12 mouse cellular contexts compared by ENCODE assay signal in the genomic region with DNA sequence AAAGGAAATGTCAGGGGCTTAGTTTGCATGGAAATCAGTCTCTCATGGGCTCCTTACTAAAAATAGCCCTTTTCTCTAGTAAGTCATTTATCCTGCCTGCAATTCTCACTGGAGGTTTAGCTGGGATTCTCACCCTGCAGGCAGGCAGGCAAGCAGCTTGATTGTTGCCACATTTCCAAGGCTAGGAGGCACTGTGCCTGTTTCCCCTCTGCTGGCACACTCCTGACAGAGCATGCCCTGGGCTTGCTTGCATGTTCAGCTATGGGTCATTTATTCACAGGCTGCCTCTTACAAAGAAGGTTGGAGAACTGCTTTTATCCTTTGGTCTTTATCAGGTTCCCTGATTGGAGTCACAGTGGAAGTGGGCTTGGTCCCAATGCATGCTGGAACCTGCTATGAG. TPM values are rescaled to one million over a fixed set of nuclear protein-coding genes. Genes with fewer than 3 reads are reported as not detected.
A peak's percentile ranks its signal among the peaks of the same experiment; 100 is the strongest.
DNase-seq lines count a peak whose midpoint lies in the region; ATAC-seq and TF ChIP-seq lines count a peak whose summit lies in the region.
"Had no signal": no experiment of that assay in that cellular context is flagged by ENCODE, and none has a peak within 500 bp of the region (broad histone marks: within the 10 kb centered on the region; RNA-seq: fewer than 3 reads in every experiment).

No protein-coding gene starts in this region.

- no peaks in the 10 kb centered on the region for H3K27me3 ChIP-seq in heart, embryonic 12.5 days (replicated peaks)
- no peaks in the 10 kb centered on the region for H3K27me3 ChIP-seq in neural tube, embryonic 14.5 days (ENCODE audit: control insufficient read depth, insufficient read depth, low read length)
- H3K27me3 ChIP-seq in hindbrain, postnatal 0 days (ENCODE audit: insufficient read depth, low read length): no peaks in the 10 kb centered on the region
- no peaks in the 10 kb centered on the region for H3K27me3 ChIP-seq in stomach, postnatal 0 days (ENCODE audit: control insufficient read depth, insufficient read depth, low read length)

- H3K27ac ChIP-seq in heart, embryonic 12.5 days (ENCODE audit: poor library complexity, severe bottlenecking): peak overlapping the region; percentile 71
- peak overlapping the region; percentile 22; the same call in 1 of the 2 replicates for H3K27ac ChIP-seq in neural tube, embryonic 14.5 days (ENCODE audit: low read depth, low read length)
- H3K27ac ChIP-seq in hindbrain, postnatal 0 days: no peak overlapping the region
- no peak overlapping the region for H3K27ac ChIP-seq in stomach, postnatal 0 days (replicated peaks)

- no peak overlapping the region for H3K4me3 ChIP-seq in heart, embryonic 12.5 days
- H3K4me3 ChIP-seq in neural tube, embryonic 14.5 days (ENCODE audit: low read depth, low read length): no peak overlapping the region
- no peak overlapping the region for H3K4me3 ChIP-seq in hindbrain, postnatal 0 days (ENCODE audit: low read length)
- H3K4me3 ChIP-seq in stomach, postnatal 0 days (ENCODE audit: low read depth, low read length): no peak overlapping the region

- TF ChIP-seq CTCF in hindbrain, postnatal 0 days (IDR thresholded peaks at IDR 0.05; ENCODE audit: low read depth): peak; percentile 49
- peak; percentile 44 for TF ChIP-seq CTCF in stomach, postnatal 0 days (IDR thresholded peaks at IDR 0.05; ENCODE audit: low read depth)

- no peak overlapping the region for H3K4me2 ChIP-seq in heart, embryonic 12.5 days
- no peak overlapping the region for H3K4me2 ChIP-seq in neural tube, embryonic 14.5 days (ENCODE audit: low read depth, low read length)
- H3K4me2 ChIP-seq in hindbrain, postnatal 0 days (ENCODE audit: low read depth, low read length): no peak overlapping the region
- no peak overlapping the region for H3K4me2 ChIP-seq in stomach, postnatal 0 days (replicated peaks; ENCODE audit: low read depth)
- H3K4me2 ChIP-seq: liver, embryonic 11.5 days had no signal

- TF ChIP-seq EP300 in stomach, postnatal 0 days (optimal IDR thresholded peaks at IDR 0.05): no peak

- 0 out of 2 replicates have a peak overlapping the region, but pooled peaks have one; percentile 13 for H3K9ac ChIP-seq in heart, embryonic 12.5 days
- no peak overlapping the region for H3K9ac ChIP-seq in neural tube, embryonic 14.5 days (replicated peaks; ENCODE audit: low read depth, low read length)
- H3K9ac ChIP-seq in hindbrain, postnatal 0 days (replicated peaks; ENCODE audit: low read length): no peak overlapping the region
- no peak overlapping the region for H3K9ac ChIP-seq in stomach, postnatal 0 days (ENCODE audit: low read length)

- H3K4me1 ChIP-seq in heart, embryonic 12.5 days (replicated peaks): peaks cover 33% of the 10 kb centered on the region
- no peaks in the 10 kb centered on the region for H3K4me1 ChIP-seq in neural tube, embryonic 14.5 days (ENCODE audit: control insufficient read depth, insufficient read depth, low read length)
- H3K4me1 ChIP-seq in hindbrain, postnatal 0 days (ENCODE audit: insufficient read depth, low read length): no peaks in the 10 kb centered on the region
- no peaks in the 10 kb centered on the region for H3K4me1 ChIP-seq in stomach, postnatal 0 days (replicated peaks; ENCODE audit: control insufficient read depth, insufficient read depth)

- peaks cover 17% of the 10 kb centered on the region for H3K36me3 ChIP-seq in heart, embryonic 12.5 days
- no peaks in the 10 kb centered on the region for H3K36me3 ChIP-seq in neural tube, embryonic 14.5 days (ENCODE audit: control insufficient read depth, insufficient read depth, low read length)
- H3K36me3 ChIP-seq in hindbrain, postnatal 0 days (ENCODE audit: insufficient read depth, low read length): no peaks in the 10 kb centered on the region
- no peaks in the 10 kb centered on the region for H3K36me3 ChIP-seq in stomach, postnatal 0 days (ENCODE audit: control insufficient read depth, insufficient read depth, low read length)

- H3K9me3 ChIP-seq in heart, embryonic 12.5 days (replicated peaks): no peaks in the 10 kb centered on the region
- H3K9me3 ChIP-seq in neural tube, embryonic 14.5 days (ENCODE audit: control insufficient read depth, low read length): no peaks in the 10 kb centered on the region
- H3K9me3 ChIP-seq in hindbrain, postnatal 0 days (ENCODE audit: low read length): no peaks in the 10 kb centered on the region
- no peaks in the 10 kb centered on the region for H3K9me3 ChIP-seq in stomach, postnatal 0 days (ENCODE audit: control insufficient read depth, low read length)

- no peak for ATAC-seq in heart, embryonic 12.5 days (ENCODE audit: insufficient number of reproducible peaks, low FRiP score)
- ATAC-seq in neural tube, embryonic 14.5 days (ENCODE audit: low read depth): no peak
- peak; percentile 38; the same call in 1 of the 2 replicates for ATAC-seq in hindbrain, postnatal 0 days
- ATAC-seq in stomach, postnatal 0 days (ENCODE audit: low FRiP score, low TSS enrichment): 0 out of 2 replicates have a peak, but pooled peaks have one; percentile 29

- DNase-seq in heart, postnatal 25 days (ENCODE audit: low spot score): no peak
- DNase-seq in neural tube, embryonic 10.5 days (ENCODE audit: extremely low spot score, low spot score): no peak
- DNase-seq in hindbrain, postnatal 0 days (ENCODE audit: low spot score): peak; percentile 51
- DNase-seq in stomach, postnatal 0 days (ENCODE audit: low spot score): no peak
- no peak for DNase-seq in thymus, postnatal 0 days (ENCODE audit: low spot score)
- no peak for DNase-seq in adrenal gland, postnatal 25 days
- DNase-seq: lung, postnatal 4 days; right cerebral cortex, postnatal 4 days had no signal

- intact Hi-C loops in heart, postnatal 25 days (cut with DNase I): no loop called here

RNA-seq across cellular contexts. Expression of a gene that starts 27.5 kb away (rescaled TPM):
- polyA plus RNA-seq in heart, embryonic 12.5 days (2016; fragmentation: Nextera tagmentation; extraction: Ambion mirVana): 11.6 and 12.2 TPM in 2 replicates
- 1 to 10 TPM; 3.6 to 3.9 TPM for total RNA-seq in heart, postnatal 25 days (2021)
- polyA plus RNA-seq in neural tube, embryonic 14.5 days (2014; fragmentation: Nextera tagmentation; extraction: Ambion mirVana): 3.7 and 4.0 TPM in 2 replicates
- total RNA-seq in hindbrain, postnatal 0 days (2014; rRNA removed): 4.0 and 6.1 TPM in 2 replicates
- polyA plus RNA-seq in hindbrain, postnatal 0 days (2015; fragmentation: Nextera tagmentation; extraction: Ambion mirVana): 4.7 and 5.5 TPM in 2 replicates
- polyA plus RNA-seq in stomach, postnatal 0 days (2015; fragmentation: Nextera tagmentation; extraction: Ambion mirVana): 4.0 and 4.2 TPM in 2 replicates
- polyA plus RNA-seq in thymus, postnatal 0 days (2015; fragmentation: Nextera tagmentation; extraction: Ambion mirVana): 2.1 and 3.4 TPM in 2 replicates
- 19.7 and 21.4 TPM in 2 replicates for total RNA-seq in adrenal gland, postnatal 25 days (2021)
- total RNA-seq: neutrophil, adult 5-6 weeks had no signal

RNA-seq across cellular contexts. Expression of a gene that starts 29.1 kb away (rescaled TPM):
- polyA plus RNA-seq in heart, embryonic 12.5 days (2016; fragmentation: Nextera tagmentation; extraction: Ambion mirVana): 6.4 and 7.9 TPM in 2 replicates
- 1 to 10 TPM; 3.8 to 5.8 TPM for total RNA-seq in heart, postnatal 25 days (2021)
- polyA plus RNA-seq in neural tube, embryonic 14.5 days (2014; fragmentation: Nextera tagmentation; extraction: Ambion mirVana): 2.8 and 3.5 TPM in 2 replicates
- total RNA-seq in hindbrain, postnatal 0 days (2014; rRNA removed): 12.1 and 17.1 TPM in 2 replicates
- polyA plus RNA-seq in hindbrain, postnatal 0 days (2015; fragmentation: Nextera tagmentation; extraction: Ambion mirVana): 4.2 and 4.7 TPM in 2 replicates
- 3.8 and 4.5 TPM in 2 replicates for polyA plus RNA-seq in stomach, postnatal 0 days (2015; fragmentation: Nextera tagmentation; extraction: Ambion mirVana)
- 4.1 and 4.7 TPM in 2 replicates for polyA plus RNA-seq in thymus, postnatal 0 days (2015; fragmentation: Nextera tagmentation; extraction: Ambion mirVana)
- total RNA-seq in adrenal gland, postnatal 25 days (2021): 12.5 and 16.9 TPM in 2 replicates
- total RNA-seq: neutrophil, adult 5-6 weeks had no signal

Comparison
In these comparisons a context has a peak if more than half of its experiments do, and no peak if none do; other contexts are left out.
1. ATAC-seq: peak in hindbrain, postnatal 0 days (single experiment) and stomach, postnatal 0 days (single experiment); none in heart, embryonic 12.5 days (single experiment) and neural tube, embryonic 14.5 days (single experiment).
2. H3K27ac ChIP-seq: peak in heart, embryonic 12.5 days (single experiment) and neural tube, embryonic 14.5 days (single experiment); none in hindbrain, postnatal 0 days (single experiment) and stomach, postnatal 0 days (single experiment).